Mouse (Mus musculus): ENCODE measurements at regions not wholly inside any gene's neighbourhood (a gene's known extent, or its start where the extent isn't known, plus 50 kb on each side); places are given as distances from the start of the nearest gene placed in this dataset.

DNA sequence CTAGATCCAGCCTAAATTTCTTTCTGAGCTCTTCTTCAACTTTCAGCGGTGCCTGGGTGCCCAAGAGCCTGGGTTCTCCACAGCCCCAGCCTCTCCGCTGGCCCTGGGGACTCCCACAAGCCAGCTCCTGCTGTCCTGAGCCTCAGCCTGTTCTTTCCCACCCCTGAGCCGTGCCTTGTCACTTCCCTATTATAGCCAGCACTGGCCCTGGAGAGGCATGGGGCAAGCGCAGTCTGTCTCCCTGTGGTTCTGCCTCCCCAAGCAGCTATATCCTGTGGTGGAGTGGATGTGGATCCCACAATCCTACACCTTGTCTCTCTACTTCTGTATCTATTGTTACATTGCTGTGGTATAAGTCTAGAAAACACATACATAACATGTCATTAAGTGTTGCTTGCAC lies 128.6 kb upstream of the Hgf start:
- intact Hi-C loops (cut with DNase I): no loop called here
- no peak for DNase-seq

DNA sequence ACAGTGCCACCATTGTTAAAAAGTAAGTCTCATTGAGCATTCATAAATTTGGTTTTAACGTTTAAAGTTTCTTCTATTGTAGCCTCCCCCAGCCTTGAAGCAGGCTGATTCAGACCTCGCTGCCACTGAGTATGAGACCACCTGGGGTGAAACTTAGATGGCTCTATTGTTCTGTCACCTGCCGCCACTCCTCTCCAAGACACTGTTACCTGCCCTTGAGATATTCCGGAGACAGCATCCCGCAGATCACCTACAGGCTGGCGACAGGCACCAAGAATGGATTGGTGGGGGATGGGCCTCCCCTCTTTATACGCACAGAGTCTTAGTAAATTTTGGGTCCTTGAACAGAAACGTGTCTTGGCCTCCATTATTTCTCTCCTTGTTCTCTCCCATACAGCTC lies 128.0 kb upstream of the Hgf start:
- intact Hi-C loops (cut with DNase I): no loop called here
- DNase-seq: no peak

DNA sequence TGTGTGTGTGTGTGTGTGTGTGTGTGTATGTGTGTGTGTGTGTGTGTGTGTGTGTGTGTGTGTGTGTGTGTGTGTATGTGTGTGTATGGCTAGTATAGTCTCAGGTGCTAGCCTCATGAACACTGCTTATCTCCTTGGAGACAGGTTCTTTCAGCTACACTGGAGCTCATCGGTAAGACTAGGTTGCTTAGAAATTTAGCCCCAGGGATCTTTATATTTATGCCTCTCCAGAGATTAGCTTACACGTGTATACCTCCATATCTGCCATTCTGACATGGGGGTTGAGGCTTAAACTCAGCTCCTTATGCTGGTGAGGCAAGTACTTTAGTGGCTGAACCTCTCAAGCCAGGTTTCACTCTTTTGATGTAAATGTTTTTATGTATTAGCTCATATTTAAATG lies 127.0 kb upstream of the Hgf start:
- intact Hi-C loops (cut with DNase I): no loop called here
- no peak for DNase-seq

DNA sequence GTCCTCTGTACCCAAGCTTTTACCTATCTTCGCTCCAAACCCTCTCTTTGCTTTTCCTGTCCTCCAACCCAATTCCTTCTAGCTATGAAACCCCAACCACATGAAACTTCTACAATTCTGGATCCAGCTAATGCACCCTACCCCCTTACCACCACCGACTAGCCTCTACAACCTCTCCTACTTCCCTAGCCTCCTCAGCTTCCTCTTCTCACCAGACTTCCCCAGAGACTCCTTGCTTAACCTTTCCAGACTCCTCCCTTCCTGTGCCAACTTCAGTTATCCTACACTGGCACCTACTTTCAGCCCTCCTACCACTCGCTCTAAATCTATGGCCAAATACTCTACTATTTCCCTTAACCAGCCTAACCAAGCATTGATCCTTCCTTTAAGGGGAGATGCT lies 118.7 kb upstream of the Hgf start:
- no peak for DNase-seq
- intact Hi-C loops (cut with DNase I): no loop called here

DNA sequence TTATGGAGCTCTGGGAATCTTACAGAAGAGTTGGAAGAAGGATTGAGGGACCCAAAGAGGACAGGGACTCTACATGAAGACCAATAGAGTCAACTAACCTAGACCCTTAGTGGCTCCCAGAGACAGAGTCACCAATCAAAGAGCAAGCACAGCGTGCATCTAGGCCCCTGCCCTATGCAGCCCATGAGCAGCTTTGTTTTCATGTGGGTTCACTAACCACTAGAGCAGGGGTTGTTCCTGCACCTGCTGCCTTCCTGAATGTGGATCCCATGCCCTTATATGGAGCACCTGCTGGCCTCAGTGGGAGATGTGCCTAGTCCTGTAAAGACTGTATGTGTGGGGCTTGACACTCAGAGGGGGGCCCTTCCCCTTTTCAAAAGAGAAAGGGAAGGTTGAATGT lies 108.2 kb upstream of the Hgf start:
- DNase-seq: no peak
- intact Hi-C loops (cut with DNase I): no loop called here

DNA sequence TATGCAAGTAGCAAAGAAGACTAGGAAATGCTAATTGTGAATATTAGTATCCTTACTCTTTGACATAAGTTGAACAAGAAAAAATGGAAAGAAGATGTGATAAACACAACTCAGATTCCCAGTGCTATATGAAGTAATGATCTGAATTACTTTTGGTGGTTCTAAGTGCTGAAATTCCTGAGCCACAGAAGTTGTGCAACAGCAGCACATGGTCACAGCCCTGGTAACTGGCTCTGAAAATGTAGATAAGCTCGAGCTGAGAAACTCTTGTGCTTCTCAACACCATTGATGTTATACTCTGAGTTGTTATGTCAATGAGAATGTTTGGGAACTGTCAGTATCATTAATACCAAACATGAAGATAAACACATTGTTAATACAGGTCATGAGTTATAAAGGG lies 106.3 kb upstream of the Hgf start:
- intact Hi-C loops (cut with DNase I): no loop called here
- DNase-seq: no peak

DNA sequence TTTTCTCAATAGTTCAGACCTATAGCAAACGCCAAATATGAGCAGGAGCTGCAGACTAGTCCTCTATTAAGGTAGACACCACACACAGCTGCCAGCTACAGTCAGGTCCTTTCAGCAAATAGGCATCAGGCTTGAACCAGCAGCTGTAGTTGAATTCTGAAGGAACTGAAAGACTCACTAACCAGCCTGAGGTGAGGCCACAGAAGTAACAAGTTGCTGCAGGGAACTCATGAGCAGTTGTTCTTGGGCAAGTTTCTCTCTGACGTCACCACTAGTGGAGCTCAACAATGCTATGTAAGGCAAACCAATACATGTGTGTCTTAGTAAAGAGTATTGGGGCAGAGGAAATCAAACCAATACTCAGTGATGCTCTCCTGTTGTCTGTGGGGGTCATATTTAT lies 91.5 kb upstream of the Hgf start:
- intact Hi-C loops (cut with DNase I): no loop called here
- no peak for DNase-seq

DNA sequence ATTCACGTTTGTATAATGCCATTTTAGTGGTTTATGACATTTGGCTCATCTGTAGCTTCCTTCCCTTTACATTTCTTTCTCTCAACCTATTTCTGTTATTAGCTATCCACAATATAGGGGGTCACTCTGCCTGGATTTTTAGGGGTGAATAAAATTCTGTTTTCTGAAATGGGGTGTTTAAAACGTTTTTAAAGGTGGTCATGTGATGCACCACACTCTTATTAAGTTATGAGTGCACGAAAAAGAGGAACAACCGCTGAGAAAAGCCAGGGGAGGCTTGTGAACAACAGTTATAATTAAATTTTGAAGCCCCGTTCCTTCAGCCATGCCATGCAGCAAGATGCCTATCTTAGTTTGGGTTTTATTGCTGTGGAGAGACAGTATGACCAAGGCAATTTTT lies 87.0 kb upstream of the Hgf start:
- intact Hi-C loops (cut with DNase I): no loop called here
- no peak for DNase-seq

DNA sequence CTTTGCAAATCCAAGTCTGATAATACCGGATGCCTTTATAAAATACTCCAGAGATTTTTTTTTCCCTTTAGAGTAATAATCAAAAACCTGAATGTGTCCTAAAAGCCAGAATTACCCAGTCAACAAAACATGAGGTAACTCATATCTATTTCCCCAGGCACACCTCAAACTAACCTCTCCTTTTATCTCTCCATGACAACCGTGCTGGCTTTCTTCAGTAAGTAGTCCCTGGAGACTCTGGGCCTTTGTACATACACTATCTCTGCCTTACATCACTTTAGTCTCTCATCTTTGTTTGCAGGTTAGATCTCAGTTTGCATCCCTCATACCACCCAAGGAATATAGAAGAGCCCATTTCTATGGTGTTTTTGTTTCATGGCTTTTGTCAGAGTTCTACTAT lies 84.7 kb upstream of the Hgf start:
- DNase-seq: no peak
- intact Hi-C loops (cut with DNase I): no loop called here

DNA sequence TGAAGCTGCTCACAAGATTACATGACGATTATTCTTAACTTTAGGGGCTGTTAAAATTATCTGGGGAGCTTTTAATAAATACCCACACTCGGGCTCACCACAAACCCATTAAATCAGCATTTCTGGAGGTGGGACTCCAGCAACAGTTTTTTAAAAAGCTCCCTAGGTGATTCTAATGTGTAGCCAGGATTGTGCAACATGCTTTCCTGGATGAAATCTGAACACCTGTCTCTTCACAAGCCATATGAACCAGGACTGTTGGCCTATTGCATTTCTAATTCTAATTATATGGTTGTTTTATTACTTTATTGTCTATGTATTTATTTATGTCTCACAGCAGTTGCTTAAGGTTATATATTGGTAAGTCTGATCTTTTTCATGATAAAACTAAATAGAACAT lies 84.1 kb upstream of the Hgf start:
- intact Hi-C loops (cut with DNase I): no loop called here
- DNase-seq: no peak

DNA sequence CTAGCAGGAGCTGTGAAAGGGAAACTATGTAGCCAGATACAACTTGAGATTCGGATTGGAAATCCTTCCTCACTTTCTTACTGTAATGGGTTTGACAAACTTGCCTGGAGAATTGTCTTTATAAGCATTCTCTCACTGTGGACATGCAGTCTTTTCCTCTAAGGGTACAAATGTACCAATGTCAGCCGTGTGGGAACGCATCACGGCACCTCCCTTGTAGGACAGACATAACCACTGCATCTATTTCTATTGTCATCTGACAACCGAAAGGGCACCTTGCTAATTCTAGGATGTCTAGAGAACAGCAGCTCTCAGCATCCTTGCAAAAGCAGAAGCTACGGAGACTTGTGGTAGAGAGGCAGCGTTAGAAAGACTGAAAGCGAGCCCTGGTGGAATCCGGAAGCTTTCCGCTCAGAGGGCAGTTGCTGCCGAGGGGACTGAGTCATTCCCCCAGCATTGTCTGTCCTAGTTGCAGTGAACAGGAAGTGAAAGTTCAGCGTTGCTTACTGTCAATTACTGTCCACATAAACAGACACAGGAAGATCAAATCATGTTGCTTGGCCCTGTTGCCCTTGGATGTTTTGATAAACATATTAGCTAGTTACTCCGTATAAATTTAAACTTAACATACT lies 83.5 kb upstream of the Hgf start:
- peak; percentile 65 to 69 for DNase-seq
- intact Hi-C loops (cut with DNase I): no loop called here

DNA sequence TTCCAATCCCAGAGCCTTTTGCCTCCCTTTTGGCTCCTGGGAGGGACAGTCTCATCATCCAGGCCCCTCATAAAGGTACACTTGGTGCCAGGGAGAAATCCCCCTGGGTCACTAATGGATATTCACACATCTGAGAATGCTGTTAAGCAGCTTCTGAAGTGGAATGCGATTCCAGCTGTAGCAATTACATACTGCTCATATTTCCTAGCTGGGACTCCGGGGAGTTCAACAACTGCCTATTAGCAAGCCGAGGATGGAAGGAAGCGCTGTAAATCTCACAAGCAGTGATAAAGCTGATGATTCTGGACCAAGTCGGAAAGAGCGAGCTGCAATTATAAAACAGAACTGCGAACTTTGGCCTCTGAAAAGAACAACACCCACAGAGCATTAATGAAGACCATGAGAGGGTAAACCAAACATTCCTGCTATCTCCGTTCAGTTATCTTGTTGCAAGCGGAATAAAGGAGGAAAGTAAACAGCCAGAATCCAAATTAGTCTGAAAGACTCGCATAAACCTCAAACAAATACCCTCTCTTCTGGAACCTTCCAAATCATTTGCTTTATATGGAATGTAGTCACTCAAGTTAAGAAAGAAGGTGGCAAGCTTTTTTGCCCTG lies 82.8 kb upstream of the Hgf start:
- intact Hi-C loops (cut with DNase I): no loop called here
- peak; percentile 41 to 45 for DNase-seq

DNA sequence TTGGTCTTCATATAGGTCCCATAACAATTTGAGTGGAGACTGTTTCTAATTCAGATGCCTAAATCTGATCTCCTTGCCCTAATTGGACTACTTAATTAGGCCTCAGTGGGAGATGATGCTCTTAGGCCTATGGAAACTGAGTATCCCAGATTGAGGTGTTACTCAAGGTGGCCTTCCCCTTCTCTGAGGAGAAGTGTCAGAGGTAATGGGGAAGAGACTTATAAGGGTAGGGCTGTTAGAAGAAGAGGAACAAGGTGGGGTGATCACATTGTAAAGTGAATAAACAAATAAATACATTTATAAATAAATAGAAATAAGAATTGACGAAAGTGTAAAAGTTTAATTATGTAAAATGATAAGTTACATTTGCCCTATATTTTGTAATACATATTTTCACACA lies 65.3 kb upstream of the Hgf start:
- no peak for DNase-seq
- intact Hi-C loops (cut with DNase I): no loop called here

DNA sequence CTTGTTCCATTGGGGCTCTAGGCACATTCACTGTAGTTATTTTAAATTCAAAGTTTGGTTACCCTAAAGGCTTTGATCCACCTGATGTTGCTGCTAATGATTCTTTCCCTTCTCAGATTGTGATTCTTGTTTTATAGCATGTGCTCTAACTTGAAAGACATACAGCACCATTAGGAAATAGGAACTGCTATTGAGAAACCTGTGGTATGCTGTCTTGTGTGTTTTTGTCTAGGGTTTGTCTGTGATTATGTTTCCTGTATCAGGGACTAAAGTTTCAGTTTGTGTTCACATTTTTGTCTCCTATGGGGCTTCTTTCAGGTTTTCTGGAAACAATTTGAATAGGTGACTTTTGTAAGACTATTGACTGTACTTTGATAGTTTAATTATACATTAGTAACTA lies 63.5 kb upstream of the Hgf start:
- intact Hi-C loops (cut with DNase I): no loop called here
- DNase-seq: no peak

DNA sequence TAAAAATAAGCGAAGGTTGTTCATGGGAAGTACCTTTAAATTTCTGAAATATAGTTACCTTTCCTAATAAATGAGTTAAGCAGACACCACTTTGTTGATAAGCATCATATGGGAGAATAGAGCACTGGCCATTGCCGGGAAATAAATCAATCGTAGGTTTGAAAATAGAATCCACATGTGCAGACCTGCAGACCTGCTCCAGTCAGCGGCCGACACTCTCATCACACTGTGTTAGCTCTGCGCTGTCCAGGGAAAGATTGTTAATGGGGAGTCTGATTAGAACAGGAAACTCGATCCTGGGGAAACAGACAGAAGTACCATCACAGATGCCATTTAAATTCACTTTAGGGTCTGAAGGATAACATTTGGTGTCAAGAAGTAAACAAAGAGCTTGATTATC lies 53.4 kb upstream of the Hgf start:
- intact Hi-C loops (cut with DNase I): no loop called here
- DNase-seq: no peak

All from heart, postnatal 10 days (tissue).